Mouse (Mus musculus) kidney, adult 11 months (tissue): ENCODE data around the gene Cars.
"Not testable (repeated sequence)": the region's sequence is repeated elsewhere in the genome, so short reads cannot be mapped to it uniquely, and the experiment has no call there.

Source experiments
- DNase-seq: peaks from one replicate; pipeline ENCODE4 v3.0.0; 2022

The Cars gene

GRCm38 (mm10) chr7:143599428-143600230 lies at the start of gene Cars:
Cars (minus strand) TSS chr7:143600090.
- peak; percentile 96 for DNase-seq

- peak; percentile 83 for DNase-seq
Measured at GRCm38 (mm10) chr7:143649034-143649768, 49.3 kb upstream of the Cars start, which contains the start of gene Tnfrsf22. Tnfrsf22 (minus strand) TSS chr7:143649661.

DNA sequence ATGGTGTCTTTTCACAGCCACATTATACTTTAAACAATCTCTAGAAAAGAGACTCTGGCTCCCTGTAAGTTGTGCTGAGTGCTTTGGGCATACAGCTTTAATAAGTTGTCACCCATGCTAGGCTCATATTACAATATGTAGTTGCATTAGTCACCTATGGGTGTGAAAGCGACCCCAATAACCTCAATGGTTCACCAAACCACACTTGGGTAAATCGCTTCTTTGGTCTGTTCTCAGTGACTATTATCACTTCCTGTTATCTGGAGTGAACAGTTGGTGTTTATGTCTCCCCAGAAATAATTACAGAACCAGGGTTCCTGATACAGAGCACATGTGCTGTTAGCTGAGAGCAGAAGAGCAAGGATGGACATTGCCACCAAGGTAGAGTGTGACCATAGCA lies 44.1 kb upstream of the Cars start:
- not testable (repeated sequence) for DNase-seq

GRCm38 (mm10) chr7:143636674-143637073 lies 36.8 kb upstream of the Cars start:
- no peak for DNase-seq

GRCm38 (mm10) chr7:143631503-143631902 lies 31.6 kb upstream of the Cars start:
- no peak for DNase-seq

GRCm38 (mm10) chr7:143629501-143629900 lies 29.6 kb upstream of the Cars start:
- no peak for DNase-seq

GRCm38 (mm10) chr7:143628540-143628939 lies 28.6 kb upstream of the Cars start, which contains the start of gene Tnfrsf26:
Tnfrsf26 (minus strand) TSS chr7:143628722.
- no peak for DNase-seq

DNA sequence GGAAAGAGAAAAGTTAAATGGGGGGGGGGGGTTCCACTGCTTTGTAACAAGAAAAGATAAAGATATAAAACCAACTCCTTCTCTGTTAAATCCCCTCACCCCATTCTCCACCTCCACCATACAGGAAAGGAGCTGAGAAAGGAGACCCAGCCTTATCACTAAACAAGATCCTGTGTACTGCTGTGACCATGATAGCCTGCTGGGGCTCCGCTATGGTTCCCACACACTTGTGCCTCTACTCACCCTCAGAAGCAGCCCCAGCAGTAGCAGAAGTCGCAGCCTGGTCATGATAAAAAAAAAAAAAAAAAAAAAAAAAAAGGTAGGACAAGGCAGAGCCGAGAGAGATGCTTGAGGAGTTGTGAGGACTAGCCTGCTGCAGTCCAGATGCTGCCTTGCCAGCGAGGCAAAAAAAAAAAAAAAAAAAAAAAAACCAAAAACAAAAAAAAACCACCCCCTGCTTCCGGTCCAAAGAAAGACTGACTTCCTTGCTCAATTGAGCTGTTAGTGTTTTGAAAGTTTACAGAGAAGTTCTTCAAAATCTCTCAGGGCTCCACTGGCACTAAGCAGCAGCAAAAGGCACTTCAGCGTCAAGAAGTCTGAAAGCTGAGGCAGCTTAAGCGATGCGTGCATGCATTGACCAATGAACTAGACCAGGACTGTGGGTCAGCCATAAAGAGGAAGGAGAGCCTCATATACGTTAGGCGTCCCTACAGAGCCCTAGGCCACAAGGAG lies 27.8 kb upstream of the Cars start:
- no peak for DNase-seq

- no peak for DNase-seq
Measured at GRCm38 (mm10) chr7:143626178-143626577, 26.3 kb upstream of the Cars start.

- DNase-seq, result no peak
Measured at GRCm38 (mm10) chr7:143625151-143625550, 25.3 kb upstream of the Cars start.

GRCm38 (mm10) chr7:143624561-143624960 lies 24.7 kb upstream of the Cars start:
- no peak for DNase-seq

DNA sequence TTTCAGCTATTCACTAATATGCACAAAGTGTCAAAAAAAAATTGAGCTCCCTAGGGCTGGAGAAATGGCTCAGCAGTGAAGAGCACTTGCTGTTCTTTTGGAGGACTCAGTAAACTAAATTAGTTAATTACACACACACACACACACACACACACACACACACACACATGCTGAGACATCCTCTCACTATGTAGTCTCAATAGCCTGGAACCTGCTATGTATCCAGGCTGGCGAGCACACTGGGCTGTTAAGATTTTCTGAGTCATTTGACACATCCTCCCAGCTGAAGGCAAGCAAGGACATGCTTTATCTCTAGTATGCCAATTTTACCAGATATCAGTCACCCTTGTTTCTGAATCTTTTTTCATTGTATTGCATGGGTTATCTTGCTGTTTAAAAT lies 21.1 kb upstream of the Cars start:
- no peak for DNase-seq

DNA sequence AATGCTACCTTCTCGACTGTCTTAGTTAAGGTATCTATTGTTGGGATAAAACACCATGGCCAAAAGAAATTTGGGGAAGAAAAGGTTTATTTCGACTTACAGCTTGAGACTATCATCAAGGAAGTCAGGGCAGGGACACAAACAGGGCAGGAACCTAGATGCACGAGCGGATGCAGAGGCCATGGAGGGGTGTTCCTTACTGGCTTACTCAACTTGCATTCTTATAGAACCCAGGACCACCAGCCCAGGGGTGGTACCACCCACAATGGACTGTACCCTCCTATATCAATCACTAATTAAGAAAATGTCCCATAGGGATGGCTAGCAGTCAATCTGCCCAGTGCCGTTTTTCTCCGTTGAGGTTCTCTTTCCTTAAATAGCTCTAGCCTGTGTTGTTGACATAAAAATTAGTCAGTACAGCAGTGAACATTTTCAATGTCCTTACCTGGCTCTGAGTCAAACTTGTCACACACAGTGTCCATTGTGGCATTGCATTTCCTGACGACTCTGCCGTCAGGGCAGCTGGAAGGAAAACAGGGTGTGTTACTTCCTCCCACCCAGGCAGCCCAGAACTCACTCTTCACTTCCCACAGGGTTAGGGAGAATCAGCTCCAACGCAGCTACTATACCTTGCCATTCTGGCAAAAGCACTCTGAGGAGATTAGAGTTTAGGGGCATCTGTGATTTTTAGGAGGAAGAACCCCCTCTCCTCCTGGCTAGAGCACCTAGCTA lies 14.7 kb upstream of the Cars start:
- DNase-seq, result peak; percentile 45

- DNase-seq, result no peak
Measured at GRCm38 (mm10) chr7:143612215-143612614, 12.3 kb upstream of the Cars start.

DNA sequence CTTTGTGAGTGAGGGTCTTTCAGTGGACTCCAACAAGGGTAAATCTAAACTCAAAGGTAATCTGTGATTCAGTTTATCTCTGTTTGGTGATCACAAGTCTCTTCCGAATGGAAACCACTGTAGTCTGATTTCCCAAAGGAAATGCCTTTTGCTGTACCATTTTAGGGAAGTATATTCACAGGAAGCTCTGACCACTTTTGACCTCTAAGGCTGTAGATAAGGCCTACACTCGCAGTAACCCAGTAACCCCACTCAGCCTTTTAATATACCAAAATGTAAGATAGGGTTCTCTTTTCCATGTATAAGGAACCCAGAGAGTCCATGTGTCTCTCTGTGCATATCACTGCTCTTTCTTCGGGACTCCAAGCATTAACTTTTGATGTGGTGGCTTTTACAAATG lies 5.4 kb upstream of the Cars start:
- DNase-seq, result no peak

DNA sequence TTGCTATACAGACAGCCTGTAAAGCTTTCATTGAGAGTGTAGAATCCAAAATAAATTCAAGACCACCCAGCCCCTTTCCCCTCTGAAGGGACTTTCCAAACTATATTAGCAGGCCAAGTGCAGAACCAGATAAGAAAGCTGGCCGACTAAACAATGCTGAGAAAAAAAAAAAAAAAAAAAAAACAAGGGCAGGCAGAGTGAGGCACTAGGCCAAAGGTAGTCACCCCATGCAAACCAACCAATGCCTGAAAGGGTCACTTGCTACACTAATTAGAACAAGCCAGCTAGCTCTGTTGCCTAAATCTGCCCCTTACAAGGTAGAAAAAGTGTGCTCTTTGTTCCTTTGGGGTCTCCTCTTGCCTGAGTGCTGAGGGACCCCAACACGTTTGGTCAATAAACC lies 5.0 kb upstream of the Cars start:
- DNase-seq, result no peak

DNA sequence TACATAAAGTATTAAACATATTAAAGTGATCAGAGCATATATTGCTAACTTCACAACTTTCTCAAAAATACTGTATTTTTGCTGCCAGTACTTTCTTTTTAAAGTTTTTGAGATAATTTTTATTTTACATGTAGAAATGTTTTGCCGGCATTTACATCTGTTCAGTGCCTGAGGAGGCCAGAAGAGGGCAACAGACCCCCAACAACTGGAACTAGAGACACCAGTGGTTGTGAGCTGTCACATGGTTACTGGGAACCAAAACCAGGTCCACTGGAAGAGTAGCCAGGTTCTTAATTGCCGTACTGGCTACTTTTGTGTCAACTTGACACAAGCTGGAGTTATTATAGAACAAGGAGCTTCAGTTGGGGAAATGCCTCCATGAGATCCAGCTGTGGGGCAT lies 1.8 kb upstream of the Cars start:
- no peak for DNase-seq

DNA sequence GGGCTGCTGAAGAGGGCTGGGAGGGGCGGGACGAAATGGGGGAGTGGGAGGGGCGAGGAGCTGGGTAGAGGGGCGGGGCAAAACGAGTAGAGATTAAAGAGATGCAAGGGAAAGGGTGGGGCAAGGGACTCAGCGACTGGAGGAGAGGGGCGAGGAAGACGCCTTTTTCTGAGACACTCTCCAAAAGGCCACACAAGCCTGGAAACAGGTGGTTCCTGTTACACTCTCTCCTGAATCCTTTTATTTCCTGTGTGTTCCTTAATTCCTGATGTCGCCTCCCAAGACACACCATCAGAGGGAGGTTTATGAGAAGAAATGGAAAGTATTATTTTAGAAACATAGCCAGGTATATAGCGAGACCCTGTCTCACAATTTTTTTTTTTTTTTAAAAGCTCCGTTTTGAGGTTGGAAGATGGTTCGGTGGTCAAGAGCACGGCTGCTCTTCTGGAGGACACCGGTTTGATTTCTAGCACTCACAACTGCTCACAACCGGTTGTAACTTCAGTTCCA lies 396 bp upstream of the Cars start:
- DNase-seq, result no peak

DNA sequence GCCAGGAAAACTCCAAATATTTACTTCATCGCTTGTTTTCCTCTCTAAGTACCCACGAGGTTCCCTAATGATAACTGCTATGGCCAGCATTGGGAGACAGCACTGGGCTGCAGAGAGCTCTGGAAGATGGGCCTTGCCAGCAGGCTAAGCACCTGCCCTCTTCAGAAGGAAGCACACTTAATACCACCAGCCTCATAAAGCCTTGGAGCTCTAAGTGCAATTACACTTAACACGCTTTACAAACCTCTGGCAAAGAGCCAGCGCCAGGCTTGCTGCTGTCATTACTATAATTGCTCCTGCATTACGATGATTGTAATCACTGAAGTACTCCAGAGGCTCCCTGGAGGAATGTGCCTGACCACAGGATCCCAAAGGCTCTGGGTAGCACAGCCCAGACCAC lies 5.0 kb downstream of the Cars start:
- DNase-seq, result peak; percentile 14

- no peak for DNase-seq
Measured at GRCm38 (mm10) chr7:143592255-143592654, 7.6 kb downstream of the Cars start.

DNA sequence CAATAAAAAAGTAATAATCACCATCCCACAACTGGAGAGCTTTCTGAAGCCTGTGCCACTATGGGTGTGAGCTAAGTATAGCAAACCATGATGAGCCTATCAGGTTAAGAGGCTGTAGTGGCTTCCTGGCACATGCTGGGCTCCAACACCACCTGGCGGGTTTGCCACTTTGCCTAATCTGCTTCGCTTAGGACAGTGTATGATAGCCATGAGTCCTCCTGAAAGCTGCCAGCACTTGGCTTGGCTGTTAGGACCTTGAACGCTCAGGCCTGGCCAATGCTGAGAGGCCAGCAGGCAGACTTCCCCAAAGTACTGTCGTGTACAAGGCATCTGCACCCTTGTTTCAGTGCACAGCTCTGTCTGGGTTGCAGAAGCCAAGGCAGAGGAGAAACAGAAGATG lies 11.9 kb downstream of the Cars start:
- no peak for DNase-seq

- DNase-seq, result no peak
Measured at GRCm38 (mm10) chr7:143587586-143587985, 12.3 kb downstream of the Cars start.

DNA sequence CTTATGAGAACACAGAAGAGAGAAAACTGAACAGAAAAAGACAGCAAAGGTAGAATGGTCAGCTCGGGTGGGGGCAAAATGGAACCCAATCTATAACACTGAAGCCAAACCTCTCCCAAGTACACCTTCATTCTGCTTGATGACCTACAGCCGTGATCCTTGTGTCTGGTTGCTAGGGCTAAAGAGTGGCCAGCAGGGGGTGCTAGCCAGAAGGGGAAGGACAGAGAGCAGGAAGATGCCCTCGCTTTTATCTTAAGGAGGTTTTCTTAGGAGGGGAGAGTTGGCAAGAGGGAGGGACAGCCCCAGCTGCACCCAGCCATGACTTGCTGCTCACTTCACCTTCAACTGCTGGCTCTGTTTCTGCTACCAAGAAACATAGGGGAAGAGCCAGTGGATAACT lies 15.9 kb downstream of the Cars start:
- peak; percentile 33 for DNase-seq
